Mouse (Mus musculus): Measurements from ENCODE around the gene Map3k21.

Map3k21 gene

DNA sequence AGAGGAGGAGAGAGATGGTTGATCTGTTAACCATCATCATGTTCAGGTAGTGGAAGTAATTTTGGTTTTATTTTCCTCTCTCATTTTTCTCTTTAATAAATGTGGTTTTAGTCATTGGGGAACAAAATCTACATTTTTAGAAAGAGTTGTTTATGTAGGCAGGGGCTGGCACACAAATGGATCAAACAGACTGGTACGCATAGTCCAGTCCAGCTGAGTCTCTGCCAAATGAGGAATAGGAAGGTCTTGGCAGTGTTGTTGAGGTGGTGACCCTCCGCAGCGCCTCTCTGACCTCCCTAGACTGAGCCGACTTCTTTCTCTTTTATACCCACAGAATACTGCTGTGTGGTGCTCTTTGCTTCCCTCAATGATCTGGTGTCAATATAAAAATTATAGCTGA, 65.7 kb downstream of the Map3k21 start:
- no peak for DNase-seq (ENCODE audit: low read depth)

GRCm38 (mm10) chr8:125980826-125981225, 70.6 kb downstream of the Map3k21 start:
- DNase-seq (ENCODE audit: low read depth), result no peak

DNA sequence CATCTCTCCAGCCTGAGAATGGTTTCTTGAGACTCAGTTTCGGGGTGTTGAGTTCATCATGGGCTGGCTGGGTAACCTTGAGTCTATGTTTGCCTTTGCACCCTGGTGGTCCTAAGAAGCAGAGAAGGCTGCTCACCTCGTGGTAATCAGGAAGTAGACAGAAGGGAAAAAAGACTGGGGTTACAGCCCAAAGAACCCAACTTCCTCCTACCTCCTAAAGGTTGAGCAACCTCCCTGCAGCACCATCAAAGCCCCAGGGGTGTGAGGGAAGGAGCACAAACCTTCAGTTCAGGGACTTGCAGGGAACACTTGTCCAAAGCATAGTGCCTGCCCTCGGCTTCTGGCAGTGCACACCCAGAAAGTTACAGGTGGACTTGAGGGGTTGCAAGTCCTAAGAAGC, 73.3 kb downstream of the Map3k21 start:
- DNase-seq (ENCODE audit: low read depth), result no peak

GRCm38 (mm10) chr8:125984140-125984539, 73.9 kb downstream of the Map3k21 start:
- DNase-seq (ENCODE audit: low read depth), result no peak

DNA sequence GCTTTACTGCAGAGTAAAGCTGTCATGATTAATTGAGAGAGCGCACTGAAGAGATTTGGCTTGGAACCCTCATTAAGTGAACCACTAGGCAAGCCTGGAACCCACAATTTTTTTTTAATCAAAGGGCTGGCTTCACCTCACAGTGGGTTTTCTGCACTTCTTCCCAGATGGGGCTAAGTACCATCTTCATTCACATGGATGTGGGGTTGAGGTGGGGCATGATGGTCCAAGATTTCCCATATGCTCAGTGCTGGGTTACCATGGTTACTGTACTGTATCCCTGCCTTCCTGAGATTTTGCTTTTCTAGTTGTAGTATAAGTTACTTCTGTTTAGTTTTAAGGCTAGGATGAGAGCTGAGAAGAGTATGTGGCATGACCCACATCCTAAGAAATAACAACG, 75.1 kb downstream of the Map3k21 start:
- DNase-seq (ENCODE audit: low read depth), result no peak

DNA sequence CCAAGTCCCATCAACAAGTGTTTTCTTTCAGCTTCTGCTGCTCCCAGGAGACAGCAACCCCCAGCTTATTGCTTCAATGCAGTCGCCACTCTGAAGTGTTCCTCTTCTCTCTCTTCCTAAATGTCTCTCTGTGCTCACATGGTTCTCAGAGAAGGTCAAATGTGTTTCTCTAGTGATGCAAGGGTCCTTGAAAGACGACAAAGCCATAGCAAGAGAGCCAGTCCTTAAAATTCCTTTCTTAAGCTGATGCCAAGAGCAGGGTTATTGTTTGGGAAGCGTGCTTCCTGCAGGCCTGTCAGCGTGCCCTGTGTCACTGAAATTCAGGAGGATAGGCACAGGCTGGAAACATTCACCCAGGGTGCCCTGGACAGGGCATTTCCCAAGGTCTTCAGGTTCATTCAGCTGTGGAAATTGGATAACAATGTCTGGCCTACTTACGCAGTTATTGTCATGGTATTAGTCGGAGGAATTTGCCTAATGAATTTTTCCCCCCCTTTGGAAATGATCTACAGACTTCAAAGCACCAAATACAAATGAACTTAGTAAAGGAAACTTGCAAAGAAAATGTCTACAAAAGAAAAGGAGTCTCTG, 76.8 kb downstream of the Map3k21 start:
- DNase-seq (ENCODE audit: low read depth), result no peak

- DNase-seq (ENCODE audit: low read depth), result no peak
Measured at GRCm38 (mm10) chr8:125987996-125988395, 77.7 kb downstream of the Map3k21 start.

- no peak for DNase-seq (ENCODE audit: low read depth)
Measured at GRCm38 (mm10) chr8:125993636-125994035, 83.4 kb downstream of the Map3k21 start.

DNA sequence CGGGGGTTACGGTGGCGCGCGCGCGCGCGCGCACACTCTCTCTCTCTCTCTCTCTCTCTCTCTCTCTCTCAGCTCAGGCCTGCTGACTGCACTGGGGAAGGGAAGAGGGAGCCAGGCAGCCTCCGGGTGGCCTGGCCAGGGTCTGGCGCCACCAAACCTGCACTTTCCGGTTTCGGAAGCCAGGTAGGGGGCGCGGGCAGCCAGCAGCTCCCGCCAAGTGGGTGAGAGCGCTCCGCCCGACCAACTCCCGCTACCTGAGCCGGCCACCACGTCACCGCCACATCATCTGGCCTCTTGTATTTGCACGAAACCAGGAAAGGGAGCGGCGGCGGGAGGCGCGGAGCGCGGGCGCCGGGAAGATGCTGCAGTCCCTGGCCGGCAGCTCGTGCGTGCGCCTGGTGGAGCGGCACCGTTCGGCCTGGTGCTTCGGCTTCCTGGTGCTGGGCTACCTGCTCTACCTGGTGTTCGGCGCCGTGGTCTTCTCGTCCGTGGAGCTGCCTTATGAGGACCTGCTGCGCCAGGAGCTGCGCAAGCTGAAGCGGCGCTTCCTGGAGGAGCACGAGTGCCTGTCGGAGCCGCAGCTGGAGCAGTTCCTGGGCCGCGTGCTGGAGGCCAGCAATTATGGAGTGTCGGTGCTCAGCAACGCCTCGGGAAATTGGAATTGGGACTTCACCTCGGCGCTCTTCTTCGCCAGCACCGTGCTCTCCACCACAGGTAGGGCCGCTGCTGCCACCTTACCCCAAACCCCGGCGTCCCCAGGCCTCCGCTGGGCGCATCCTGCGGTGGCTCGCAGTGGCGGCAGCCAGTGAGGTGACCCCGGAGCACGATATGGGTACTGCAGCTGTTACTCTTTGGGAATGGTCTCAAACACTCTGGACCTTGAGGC, 85.1 kb downstream of the Map3k21 start, which contains the start of gene Kcnk1:
Gene Kcnk1, plus strand, starts transcription at position 70 of the 886 bp plus-strand sequence.
- DNase-seq (ENCODE audit: low read depth), result no peak

DNA sequence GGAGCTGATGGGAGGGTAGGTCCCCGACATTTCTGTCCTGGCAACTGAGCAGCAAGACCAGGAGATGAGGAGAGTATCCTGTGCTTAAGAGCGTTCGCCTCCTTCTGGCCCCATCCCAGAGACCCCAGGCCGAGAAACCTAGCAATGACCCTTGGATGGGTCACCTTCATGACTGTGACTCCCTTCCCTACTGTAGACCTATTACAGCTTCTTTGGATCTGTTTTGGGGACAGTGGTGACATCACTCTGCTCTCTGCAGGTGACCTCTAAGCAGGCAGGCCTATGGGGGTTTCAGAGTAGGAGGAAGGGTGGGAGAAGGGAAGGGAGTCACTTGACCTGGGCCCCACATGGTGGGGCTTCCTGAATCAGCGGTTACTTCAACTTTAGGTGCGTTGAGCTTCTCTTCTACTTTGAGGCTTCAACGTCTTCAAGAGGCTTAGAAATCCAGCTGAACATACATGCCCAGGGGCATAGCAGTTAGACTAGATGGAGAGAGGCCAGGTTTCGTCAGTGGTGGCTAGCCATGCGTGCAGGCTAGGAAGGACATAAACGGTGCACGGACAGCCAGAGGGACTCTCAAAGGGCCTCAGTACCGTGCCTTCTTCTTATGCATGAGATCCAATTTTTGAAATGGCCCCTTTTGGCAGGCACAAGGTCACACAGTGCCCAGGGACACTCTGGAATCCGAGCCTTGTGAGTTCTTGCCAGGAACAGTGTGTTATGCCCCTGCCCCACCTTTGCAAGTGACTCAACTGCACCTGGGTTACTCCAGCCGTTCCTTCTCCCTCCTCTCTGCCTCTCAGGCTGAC, 86.0 kb downstream of the Map3k21 start:
- DNase-seq (ENCODE audit: low read depth), result no peak

DNA sequence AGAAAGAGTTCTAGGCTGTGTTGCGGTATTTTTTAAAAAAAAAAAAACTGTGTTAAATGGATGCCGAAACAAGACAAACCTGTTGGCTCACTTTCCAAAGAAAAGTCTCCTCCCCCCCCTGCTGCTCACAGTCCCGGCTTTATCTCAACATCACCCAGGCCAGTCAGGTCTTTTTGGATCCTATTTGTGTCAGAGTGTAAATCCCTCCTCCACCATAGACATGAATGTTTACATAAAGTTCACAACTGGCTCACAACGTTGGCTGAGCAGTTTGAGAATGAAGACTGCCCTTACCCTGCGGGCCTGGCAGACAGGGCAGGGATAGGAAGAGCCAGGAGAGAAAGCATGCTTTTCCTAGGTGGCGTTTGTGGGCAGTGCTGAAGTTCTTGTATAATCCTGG, 86.7 kb downstream of the Map3k21 start:
- no peak for DNase-seq (ENCODE audit: low read depth)

All from naive thymus-derived CD4-positive, alpha-beta T cell, adult 2 months (primary cell).